Mouse (Mus musculus): ENCODE measurements at regions not wholly inside any gene's neighbourhood (a gene's known extent, or its start where the extent isn't known, plus 50 kb on each side); places are given as distances from the start of the nearest gene placed in this dataset.

DNA sequence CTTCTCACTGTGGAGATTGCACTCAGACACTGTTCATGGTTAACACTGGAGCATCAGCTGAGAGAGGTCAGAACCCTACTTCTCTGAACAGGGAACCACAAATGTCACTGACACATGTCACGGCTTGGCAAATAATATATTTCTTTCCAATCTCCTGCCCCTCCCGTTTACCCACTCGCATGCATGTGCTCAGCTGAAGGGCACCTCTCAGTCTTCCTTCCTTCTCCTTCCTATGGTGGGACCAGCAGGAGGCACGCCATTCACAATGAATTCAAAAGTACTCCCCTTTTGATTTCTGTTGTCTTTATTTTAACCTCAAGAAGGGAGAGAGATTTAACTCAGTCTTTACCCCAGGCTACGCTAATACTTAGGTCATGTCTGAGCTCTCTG, 481.0 kb downstream of the Prss52 start:
- TF ChIP-seq CTCF (IDR thresholded peaks at IDR 0.05; ENCODE audit: low read depth, low read length) = no peak
- TF ChIP-seq POLR2A (IDR thresholded peaks at IDR 0.05; ENCODE audit: insufficient read depth, low read length) = no peak
- TF ChIP-seq EP300 (IDR thresholded peaks at IDR 0.05; ENCODE audit: insufficient read depth, low read depth, low read length) = no peak
